Mouse (Mus musculus) heart, adult 11 months (tissue): ENCODE results near the gene Dlgap3.
A peak's percentile ranks its signal among the peaks of the same experiment; 100 is the strongest.

Source experiments
- DNase-seq: peaks from one replicate; pipeline ENCODE4 v3.0.0; 2022

The Dlgap3 gene

GRCm38 (mm10) chr4:127174900-127175278 lies 5.9 kb downstream of the Dlgap3 start:
- DNase-seq: no peak

- DNase-seq: no peak
These were observed 9.0 kb downstream of the Dlgap3 start for GRCm38 (mm10) chr4:127177961-127178360.

GRCm38 (mm10) chr4:127178671-127179070 lies 9.7 kb downstream of the Dlgap3 start:
- DNase-seq: peak; percentile 64

GRCm38 (mm10) chr4:127179469-127180449 lies 10.8 kb downstream of the Dlgap3 start:
- DNase-seq: no peak

- DNase-seq: no peak
These were observed 11.4 kb downstream of the Dlgap3 start for GRCm38 (mm10) chr4:127180450-127180840.

- DNase-seq: no peak
These were observed 12.0 kb downstream of the Dlgap3 start for GRCm38 (mm10) chr4:127181010-127181409.

- DNase-seq: no peak
These were observed 14.9 kb downstream of the Dlgap3 start for GRCm38 (mm10) chr4:127183867-127184266.

GRCm38 (mm10) chr4:127190921-127191320 lies 21.9 kb downstream of the Dlgap3 start:
- no peak for DNase-seq

GRCm38 (mm10) chr4:127192704-127193103 lies 23.7 kb downstream of the Dlgap3 start:
- DNase-seq: no peak

GRCm38 (mm10) chr4:127193378-127194155 lies 24.6 kb downstream of the Dlgap3 start:
- DNase-seq: peak; percentile 91

GRCm38 (mm10) chr4:127194477-127195269 lies 25.7 kb downstream of the Dlgap3 start:
- no peak for DNase-seq

GRCm38 (mm10) chr4:127198609-127199008 lies 29.6 kb downstream of the Dlgap3 start:
- no peak for DNase-seq

- DNase-seq: no peak
These were observed 30.4 kb downstream of the Dlgap3 start for GRCm38 (mm10) chr4:127199406-127199805.

- DNase-seq: no peak
These were observed 31.2 kb downstream of the Dlgap3 start for GRCm38 (mm10) chr4:127200164-127200722.

GRCm38 (mm10) chr4:127200769-127201617 lies 32.0 kb downstream of the Dlgap3 start:
- DNase-seq: no peak

- no peak for DNase-seq
These were observed 34.1 kb downstream of the Dlgap3 start for GRCm38 (mm10) chr4:127203081-127203480.

- no peak for DNase-seq
These were observed 42.3 kb downstream of the Dlgap3 start for GRCm38 (mm10) chr4:127211318-127211717.

GRCm38 (mm10) chr4:127214510-127214909 lies 45.5 kb downstream of the Dlgap3 start:
- no peak for DNase-seq

- DNase-seq: no peak
These were observed 46.1 kb downstream of the Dlgap3 start for GRCm38 (mm10) chr4:127215103-127215502.

GRCm38 (mm10) chr4:127215799-127216198 lies 46.8 kb downstream of the Dlgap3 start:
- DNase-seq: no peak

- DNase-seq: no peak
These were observed 47.2 kb downstream of the Dlgap3 start for GRCm38 (mm10) chr4:127216251-127216651.

- DNase-seq: no peak
These were observed 48.0 kb downstream of the Dlgap3 start for GRCm38 (mm10) chr4:127217048-127217447.
